Comparison of ENCODE assay signal across 11 mouse cellular contexts in the genomic region with DNA sequence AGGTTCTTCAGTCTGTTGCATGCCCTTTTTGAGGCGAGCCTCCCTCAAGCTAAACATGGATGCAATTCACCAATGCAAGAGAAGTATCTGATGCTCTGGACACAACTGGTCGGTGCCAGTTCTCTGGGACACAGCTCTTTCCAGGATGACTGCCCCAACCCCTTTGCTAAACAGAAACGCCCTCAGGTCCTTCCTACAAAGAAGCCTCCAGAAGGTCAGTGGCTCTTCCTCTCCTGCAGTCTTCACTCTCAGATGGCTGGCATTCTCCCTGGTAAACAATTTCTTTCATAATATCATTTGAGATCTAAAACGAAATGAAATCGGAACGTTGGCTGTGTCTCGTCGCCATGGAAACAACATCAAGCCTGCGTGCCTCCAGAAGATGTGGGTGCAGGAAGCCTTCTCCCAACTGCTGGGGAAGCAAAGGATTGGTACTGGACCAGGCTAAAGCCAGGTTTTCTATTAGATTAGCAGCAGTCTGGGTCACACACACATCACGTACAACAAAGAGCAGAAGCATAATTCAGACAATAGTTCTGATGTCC.
DNase-seq lines count a peak whose midpoint lies in the region; ATAC-seq and TF ChIP-seq lines count a peak whose summit lies in the region.
"Had no signal": no experiment of that assay in that cellular context is flagged by ENCODE, and none has a peak within 500 bp of the region (broad histone marks: within the 10 kb centered on the region; RNA-seq: fewer than 3 reads in every experiment).

No protein-coding gene starts in this region.

- 0 out of 2 replicates have a peak overlapping the region, but pooled peaks have one; percentile 8 for H3K27ac ChIP-seq in forebrain, embryonic 12.5 days
- H3K27ac ChIP-seq in forebrain, embryonic 10.5 days, result no peak overlapping the region
- H3K27ac ChIP-seq in layer of hippocampus, adult 2 months, result peak overlapping the region; percentile 92
- peak overlapping the region; percentile 71 for H3K27ac ChIP-seq in midbrain, embryonic 15.5 days

- H3K9ac ChIP-seq in forebrain, embryonic 12.5 days, result no peak overlapping the region
- no peak overlapping the region for H3K9ac ChIP-seq in midbrain, embryonic 15.5 days
- H3K9ac ChIP-seq: liver, postnatal 0 days had no signal

- peaks cover 5% of the 10 kb centered on the region; the same call in 1 of the 2 replicates for H3K4me1 ChIP-seq in forebrain, embryonic 12.5 days
- 0 out of 2 replicates have a peak, but pooled peaks cover 7% of the 10 kb centered on the region for H3K4me1 ChIP-seq in forebrain, embryonic 10.5 days
- H3K4me1 ChIP-seq in midbrain, embryonic 15.5 days, result peaks cover 9% of the 10 kb centered on the region

- no peaks in the 10 kb centered on the region for H3K27me3 ChIP-seq in forebrain, embryonic 12.5 days
- no peaks in the 10 kb centered on the region for H3K27me3 ChIP-seq in forebrain, embryonic 10.5 days (ENCODE audit: poor library complexity, severe bottlenecking)
- no peaks in the 10 kb centered on the region for H3K27me3 ChIP-seq in midbrain, embryonic 15.5 days (replicated peaks)

- H3K4me3 ChIP-seq in forebrain, embryonic 12.5 days (replicated peaks), result no peak overlapping the region
- no peak overlapping the region for H3K4me3 ChIP-seq in forebrain, embryonic 10.5 days
- H3K4me3 ChIP-seq in layer of hippocampus, adult 2 months, result peak overlapping the region; percentile 16; the same call in 1 of the 2 replicates
- H3K4me3 ChIP-seq in midbrain, embryonic 15.5 days, result no peak overlapping the region

- H3K4me2 ChIP-seq in forebrain, embryonic 12.5 days, result no peak overlapping the region
- peak overlapping the region; percentile 10 for H3K4me2 ChIP-seq in midbrain, embryonic 15.5 days

- no peaks in the 10 kb centered on the region for H3K9me3 ChIP-seq in forebrain, embryonic 12.5 days
- H3K9me3 ChIP-seq in forebrain, embryonic 10.5 days, result no peaks in the 10 kb centered on the region
- no peaks in the 10 kb centered on the region for H3K9me3 ChIP-seq in midbrain, embryonic 15.5 days

- no peak for DNase-seq in forebrain, embryonic 10.5 days (ENCODE audit: extremely low spot score, low spot score)
- peak; percentile 57 for DNase-seq in brain, embryonic 18.5 days (ENCODE audit: low read depth, low spot score)
- peak; percentile 67 to 87 for DNase-seq in layer of hippocampus, adult 2 months (ENCODE audit: low spot score in 2 of 2)
- DNase-seq in ovary, postnatal 14 days (ENCODE audit: low spot score), result no peak
- DNase-seq in heart, adult 8-10 months (ENCODE audit: low spot score), result no peak
- DNase-seq: liver, postnatal 0 days; spleen, adult 18-20 months had no signal

- H3K36me3 ChIP-seq in forebrain, embryonic 12.5 days (replicated peaks), result no peaks in the 10 kb centered on the region
- H3K36me3 ChIP-seq in forebrain, embryonic 10.5 days (replicated peaks), result no peaks in the 10 kb centered on the region
- no peaks in the 10 kb centered on the region for H3K36me3 ChIP-seq in midbrain, embryonic 15.5 days (replicated peaks)

- WGBS in forebrain, embryonic 12.5 days, result 73% methylated on average over 10 of the region's 10 CpGs
- 84% methylated on average over 10 of the region's 10 CpGs for WGBS in forebrain, embryonic 10.5 days
- WGBS in midbrain, embryonic 15.5 days, result 50% methylated on average over 10 of the region's 10 CpGs

- no peak for ATAC-seq in forebrain, embryonic 12.5 days (ENCODE audit: low FRiP score)
- ATAC-seq in midbrain, embryonic 15.5 days (replicated peaks), result no peak
- ATAC-seq in erythroblast, adult 5-6 weeks (replicated peaks; ENCODE audit: low FRiP score, poor library complexity, severe bottlenecking), result no peak
- ATAC-seq: intestine, embryonic 16.5 days; liver, postnatal 0 days had no signal

- TF ChIP-seq CTCF in layer of hippocampus, adult 2 months (conservative IDR thresholded peaks at IDR 0.05), result no peak

Comparison
In these comparisons a context has a peak if more than half of its experiments do, and no peak if none do; other contexts are left out.
1. DNase-seq: peak in brain, embryonic 18.5 days (single experiment) and layer of hippocampus, adult 2 months (2 of 2); none in forebrain, embryonic 10.5 days (single experiment), ovary, postnatal 14 days (single experiment) and heart, adult 8-10 months (single experiment).